Mouse (Mus musculus): Measurements from ENCODE around the gene Rpl23.
A peak's percentile ranks its signal among the peaks of the same experiment; 100 is the strongest.

The Rpl23 gene

DNA sequence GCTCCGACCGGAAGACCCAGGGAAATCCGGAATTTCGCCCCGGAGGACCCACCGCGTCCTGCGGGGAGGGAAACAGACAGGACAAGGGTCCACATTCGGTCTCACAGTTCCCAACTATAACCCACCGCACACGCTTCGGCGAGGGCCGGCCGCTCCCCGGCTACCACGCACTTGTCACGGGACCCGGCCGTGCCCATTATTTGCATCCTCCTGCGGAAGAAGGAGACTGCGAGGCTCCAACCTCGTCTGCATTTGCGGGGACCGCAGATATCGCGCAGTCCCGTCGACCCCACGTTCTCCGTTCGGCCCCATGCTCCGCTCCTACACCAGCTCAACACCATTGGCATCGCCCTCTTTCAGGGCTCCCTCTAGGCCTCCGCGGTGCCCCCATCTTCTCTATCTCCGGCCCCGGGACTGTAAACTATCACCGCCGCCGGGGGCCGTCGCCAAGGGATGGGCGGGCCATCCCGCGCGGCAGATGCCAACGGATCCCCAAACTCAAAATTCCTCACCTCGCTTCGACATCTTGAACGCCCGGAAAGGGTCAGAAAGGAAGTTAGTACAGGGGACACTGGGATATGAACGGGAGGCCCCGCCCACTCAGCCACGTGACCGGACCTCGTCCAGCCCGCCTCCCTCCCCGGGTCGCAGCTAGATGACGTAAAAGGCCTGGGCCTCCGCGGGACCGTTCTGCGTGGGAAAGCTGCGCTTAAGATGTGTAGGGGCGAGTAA is at the start of gene Rpl23:
Gene Rpl23 (minus strand): TSS at position 606 of the 732 bp plus-strand sequence.
- DNase-seq = peak; percentile 94 to 96

DNA sequence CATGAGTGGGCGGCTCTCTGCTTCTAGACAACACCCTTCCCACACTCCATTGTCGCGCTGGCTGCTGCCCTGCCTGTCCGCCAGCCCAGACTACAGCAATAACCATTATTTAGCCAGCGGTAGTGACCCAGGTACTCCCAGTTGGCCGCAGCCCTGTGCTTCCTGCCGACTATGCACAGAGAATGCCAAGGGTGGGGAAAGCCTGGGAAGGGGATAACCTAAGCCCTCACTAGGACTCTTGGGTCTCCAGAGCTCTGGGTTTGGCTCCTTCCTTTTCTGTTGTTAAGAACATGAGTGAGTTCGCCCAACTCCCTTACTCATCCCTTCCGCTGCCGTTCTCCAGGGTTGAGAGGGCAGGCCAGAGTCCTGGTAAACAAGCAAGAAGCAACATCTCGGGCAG is 49.8 kb upstream of the Rpl23 start:
- no peak for DNase-seq

DNA sequence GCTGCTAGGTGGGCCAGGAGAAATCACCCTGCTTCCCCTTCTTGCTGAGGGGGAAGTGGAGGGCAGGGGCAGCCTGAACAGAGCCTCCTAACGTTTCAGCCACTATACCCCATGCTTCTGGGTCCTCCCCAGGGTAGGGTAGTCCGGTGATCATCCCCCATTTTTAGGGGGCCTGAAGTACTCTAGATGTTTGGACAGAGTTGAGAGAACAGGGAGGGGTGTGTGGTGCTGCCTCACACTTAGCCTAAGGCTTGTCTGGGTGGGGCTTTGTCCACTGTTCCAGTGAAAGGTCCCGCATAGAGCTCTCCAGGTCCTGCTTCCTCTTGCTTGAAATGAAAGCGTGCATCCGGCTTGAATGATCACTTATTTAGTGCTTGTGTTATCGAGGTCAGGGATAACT is 48.3 kb upstream of the Rpl23 start:
- no peak for DNase-seq

DNA sequence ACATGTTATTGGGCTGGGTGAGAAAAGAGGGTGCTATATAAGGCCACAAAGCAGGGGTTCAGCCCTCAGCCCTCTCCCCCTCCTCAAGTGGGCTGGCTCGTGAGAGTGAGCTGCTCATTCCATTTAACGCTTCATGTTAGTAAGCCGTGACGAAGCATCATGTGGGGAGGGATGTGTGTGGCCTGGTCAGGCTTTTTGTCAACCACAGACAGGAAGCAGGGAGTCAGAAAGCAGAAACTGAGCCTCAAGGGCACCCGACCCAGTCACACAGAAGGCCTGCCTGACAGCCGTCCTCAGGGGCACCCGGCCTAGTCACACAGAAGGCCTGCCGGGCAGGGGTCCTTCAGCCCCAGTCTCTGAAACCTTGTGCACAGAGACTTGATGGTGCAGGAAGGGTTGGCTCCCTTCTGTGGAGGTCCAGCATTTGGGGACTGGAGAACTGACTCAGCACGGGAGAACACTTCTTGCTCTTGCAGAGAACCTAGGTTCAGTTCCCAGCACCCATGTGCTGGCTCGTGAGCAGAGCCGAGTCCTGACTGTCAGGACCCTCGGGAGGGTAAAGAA is 47.8 kb upstream of the Rpl23 start:
- no peak for DNase-seq

DNA sequence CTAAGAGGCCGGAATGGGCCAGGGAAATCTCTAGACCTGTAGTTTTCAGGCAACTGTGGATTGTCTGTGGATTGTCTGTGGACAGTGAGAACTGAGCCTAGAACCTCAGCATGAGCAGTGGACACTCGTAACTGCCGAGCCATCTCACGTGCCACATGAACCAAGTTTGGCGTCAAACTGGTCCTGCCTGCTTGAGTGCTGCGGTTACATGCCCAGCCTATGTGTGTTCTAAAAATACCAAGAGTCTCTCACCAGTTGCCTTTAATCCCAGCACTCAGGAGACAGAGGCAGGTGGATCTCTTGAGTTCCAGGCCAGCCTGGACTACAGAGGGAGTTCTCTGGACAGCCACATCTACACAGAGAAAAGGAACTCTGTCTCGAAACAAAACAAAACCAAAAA is 47.1 kb upstream of the Rpl23 start:
- no peak for DNase-seq

DNA sequence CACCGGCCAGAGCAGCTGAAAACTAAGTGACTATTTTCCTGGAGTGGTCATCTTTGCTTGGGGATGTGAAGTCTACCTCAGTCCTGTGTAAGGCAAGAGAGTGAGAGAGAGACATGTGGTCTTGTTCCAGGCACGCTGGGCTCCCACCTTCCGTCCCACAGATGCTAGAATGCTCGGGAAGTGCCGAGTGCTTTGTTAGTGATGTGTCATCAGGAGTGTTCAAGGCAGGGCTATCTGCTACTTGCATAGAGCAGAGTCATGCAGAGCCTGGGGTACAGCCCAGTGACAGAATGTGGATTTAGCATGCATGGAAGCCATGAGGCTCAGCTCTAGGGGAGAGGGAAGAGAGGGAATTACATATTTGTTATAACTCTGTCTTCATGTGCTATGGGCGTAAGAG is 45.4 kb upstream of the Rpl23 start:
- no peak for DNase-seq

DNA sequence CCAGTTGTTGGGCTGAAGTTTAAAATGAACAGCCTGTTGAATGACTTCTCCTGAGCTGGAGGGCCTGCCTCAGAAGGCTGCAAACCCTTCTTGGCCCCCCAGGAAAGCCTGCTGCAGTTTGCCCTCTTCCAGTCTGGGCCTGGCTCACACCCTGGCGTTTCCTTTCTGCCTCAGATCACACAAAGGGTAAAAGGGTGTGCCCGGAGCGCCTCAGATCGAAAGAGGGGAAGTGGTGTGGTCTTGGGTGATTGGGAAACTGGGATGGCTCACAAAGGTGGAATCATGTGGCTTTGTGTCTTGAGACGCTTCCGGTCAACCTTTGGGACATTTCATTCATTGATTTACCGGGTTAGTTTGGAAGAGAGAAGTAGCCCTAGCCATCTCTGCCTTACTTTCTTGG is 44.2 kb upstream of the Rpl23 start:
- no peak for DNase-seq

DNA sequence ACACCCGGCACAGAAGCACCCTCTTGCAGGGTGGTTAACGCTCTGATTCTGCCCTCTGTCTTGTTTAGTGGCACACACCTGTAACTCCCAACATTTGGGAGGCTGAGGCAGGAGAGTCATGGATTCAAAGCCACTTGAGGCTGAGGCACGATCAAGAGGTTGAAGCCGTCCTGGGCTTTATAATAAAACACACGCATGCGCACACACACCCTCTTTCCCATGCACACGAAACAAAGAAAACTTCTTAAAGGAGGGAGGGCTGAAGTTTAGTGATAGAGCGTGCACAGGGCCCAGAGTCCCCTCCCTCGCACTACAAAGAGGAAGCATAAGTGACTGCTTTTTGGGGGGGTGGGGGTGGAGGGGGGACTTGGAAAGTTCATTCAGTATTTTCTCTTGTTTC is 43.7 kb upstream of the Rpl23 start:
- peak in 1 of 2 experiments; percentile 58 for DNase-seq

DNA sequence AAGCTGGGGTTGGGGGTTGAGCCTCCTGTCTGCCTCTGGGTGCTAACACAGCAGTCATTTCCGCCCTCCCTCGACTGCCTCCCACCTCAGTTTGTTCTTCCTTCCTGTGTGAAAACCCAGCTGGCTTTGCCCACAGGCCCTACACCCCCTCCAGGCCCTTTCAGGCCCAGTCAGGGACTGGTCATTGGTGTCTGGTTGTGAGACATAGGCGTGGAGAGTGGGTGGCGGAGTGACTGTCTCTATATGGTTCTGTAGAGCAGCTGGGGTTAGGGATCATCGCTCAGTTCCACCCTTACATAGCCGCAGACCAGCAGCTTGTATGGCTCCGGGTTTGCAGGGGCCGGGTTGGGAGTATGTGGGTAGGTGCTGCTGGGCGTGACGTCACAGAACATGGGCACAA is 43.1 kb upstream of the Rpl23 start:
- peak; percentile 74 to 83 for DNase-seq

DNA sequence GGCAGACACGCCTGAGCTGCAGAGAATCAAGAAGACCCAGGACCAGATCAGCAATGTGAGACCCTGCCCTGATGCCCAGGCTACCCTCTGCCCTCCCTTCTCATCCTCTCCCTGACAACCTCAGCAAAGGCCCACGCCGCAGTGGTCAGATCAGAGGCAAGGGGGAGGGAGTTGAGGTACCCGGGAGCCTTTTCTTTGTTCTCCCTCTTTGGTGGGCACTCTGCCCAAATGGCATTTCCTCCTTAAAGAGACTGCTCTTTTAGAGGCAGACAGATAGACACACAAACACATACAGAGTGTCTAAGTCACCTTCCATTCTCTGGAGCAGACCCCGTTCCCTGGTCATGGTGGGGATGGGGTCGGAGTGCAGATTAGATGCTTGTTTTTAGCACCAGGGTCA is 42.7 kb upstream of the Rpl23 start:
- DNase-seq = peak in 1 of 2 experiments; percentile 36

DNA sequence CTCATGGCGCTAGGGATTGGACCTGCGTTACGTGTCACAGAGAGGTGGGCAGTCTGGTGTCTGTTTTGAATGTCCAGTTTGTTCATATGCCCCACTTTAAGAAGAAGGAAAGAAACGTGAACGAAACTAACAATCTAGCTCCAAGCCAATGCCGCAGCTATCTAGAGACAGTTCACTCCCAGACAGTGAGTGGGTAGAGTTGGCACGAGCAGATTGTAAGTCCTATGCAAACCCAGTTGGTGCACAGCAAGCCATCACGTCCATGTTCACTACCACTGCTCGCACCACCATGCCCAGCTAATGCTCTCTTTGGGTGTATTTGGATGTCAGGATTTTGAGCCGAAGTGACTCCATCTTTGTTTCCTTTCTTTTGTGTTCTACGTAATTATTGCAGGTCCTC is 41.9 kb upstream of the Rpl23 start:
- no peak for DNase-seq

DNA sequence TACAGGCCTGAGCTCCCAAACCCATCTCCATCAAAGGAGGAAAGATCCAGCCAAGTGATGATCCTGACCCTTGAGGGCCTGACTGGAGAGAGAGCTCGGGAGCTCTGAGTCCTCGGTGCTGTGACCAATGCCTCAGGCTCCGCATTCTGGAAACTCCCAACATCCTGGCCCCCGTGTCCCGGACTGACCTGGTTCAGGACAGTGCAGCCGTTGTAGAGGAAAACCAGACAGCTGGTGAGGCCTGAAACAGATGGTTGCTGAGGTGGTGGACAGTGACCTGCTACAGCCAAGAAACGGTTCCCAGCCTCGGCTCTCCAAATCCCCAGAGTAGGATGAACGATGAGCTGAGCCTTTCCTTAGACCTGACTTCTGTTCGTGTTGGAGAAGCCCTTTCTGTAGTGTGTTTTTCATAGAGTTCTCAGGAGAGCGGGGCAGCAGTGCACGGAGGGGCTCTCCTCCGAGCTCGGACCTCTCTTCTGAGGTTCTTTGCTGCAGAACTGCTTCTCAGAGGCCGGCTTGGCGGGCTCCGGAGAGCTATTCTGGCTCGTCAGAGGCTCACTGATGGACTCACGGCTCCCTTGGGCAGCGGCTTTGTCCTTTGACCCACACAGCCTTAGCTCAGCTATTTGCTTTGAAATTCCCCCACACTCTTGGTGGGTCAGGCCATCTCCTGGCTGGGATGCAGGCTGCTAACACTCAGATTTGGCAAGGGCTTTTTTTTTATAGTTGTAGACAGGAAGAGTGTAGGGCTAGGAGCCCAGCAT is 40.8 kb upstream of the Rpl23 start:
- no peak for DNase-seq

DNA sequence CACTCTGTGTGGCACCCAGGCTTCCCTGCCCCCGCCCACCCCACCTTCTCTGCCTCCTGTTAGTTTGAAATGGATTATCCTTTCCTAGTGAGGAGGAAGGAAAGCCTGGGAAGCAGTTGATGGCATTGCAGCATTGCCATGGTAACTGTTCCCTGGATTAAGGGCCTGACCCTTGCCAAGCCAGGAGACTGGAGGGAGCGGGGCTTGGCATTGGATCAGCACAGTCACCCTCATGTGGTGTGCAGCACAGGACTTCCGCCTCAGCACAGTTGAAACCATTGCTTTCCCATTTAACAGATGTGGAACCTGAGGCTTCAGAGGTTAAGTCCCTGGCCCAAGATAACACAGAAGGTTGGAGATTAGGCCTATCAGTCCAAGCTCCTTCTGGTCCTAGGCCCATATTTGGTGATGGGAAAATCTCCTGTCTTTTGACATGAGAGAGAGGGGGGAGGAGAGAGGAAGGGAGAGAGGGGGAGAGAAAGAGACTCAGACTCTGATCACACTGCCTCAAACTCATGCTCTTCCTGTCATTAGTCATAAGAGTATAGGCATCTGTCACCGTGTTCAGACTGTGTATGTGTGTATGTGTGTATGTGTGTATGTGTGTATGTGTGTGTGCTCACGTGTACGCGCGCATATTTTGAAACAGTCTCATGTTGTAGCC is 39.3 kb upstream of the Rpl23 start:
- DNase-seq = no peak

DNA sequence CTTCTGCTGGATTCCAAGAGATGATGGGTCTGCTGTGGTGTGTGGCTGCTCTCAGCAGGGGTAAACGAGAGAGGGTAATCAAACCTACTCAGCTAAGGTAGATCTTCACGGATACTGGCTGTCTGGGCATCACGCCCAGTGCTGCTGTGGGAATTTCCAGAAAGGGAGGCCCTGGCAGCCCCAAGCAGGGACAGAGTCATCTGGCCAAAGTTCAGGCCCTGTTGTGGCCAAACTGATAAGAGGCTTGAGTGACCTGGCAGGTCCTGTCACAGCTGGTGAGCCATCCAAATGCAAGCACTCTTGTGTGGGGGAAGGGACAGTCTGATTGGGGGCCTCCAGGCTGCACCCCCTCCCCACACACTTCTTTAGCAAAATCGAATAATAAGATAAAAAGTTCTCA is 38.6 kb upstream of the Rpl23 start:
- no peak for DNase-seq

DNA sequence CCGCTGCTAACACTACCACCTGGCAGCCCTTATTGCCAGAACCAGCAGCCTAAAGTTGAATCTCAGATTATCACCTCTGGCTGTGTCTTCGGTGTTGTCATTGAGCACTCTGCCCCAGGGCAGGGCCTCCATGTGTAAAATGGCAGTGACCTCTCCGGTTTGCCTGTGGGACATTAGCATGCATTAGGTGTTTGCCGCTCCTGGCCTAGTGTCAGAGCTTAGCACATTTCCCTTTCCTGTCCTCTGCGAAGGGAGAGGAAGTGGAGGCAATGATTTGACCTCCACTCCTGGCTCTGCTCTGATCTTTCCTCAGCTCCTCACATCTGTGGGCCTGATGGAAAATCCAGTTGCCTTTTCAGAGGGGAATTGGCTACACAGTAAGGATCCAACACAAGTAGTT is 37.7 kb upstream of the Rpl23 start:
- DNase-seq = no peak

DNA sequence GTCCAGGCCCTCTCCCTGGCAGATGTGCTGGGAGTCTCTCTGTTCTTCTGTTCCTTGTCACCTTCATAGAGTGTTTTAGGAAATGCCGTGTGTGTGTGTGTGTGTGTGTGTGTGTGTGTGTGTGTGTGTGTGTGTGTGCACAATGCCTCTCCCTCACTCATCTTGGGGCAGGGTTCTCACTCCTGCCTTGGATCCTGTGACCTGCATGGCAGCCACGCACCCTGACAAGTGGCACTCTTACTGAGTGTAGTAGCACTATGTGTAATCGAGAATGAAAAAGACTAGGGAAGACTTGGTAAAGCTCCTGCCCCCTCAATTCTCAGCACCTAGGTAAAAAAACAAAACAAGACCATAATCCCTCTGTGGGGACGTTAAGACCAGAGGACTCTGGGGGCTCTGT is 36.9 kb upstream of the Rpl23 start:
- no peak for DNase-seq

DNA sequence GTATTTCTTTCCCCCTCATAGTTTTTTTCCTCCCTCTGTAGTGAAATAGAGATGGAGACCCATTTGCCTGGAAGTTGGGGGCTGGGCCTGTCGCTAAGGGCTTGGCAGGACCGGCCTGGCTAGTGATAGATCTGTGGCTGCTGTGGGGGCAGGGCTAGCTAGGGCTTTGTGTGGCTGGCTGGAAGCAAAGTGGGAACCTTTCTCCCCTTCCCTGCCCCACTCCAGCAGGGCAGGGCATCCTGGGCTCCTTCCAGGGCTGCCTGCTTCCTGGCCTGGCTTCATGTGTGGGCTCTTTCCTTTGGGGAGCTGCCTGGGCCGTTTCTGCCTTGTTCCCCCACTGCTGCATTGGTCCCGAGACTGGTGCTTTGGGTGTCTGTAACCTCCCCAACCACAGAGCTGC is 36.3 kb upstream of the Rpl23 start:
- no peak for DNase-seq

DNA sequence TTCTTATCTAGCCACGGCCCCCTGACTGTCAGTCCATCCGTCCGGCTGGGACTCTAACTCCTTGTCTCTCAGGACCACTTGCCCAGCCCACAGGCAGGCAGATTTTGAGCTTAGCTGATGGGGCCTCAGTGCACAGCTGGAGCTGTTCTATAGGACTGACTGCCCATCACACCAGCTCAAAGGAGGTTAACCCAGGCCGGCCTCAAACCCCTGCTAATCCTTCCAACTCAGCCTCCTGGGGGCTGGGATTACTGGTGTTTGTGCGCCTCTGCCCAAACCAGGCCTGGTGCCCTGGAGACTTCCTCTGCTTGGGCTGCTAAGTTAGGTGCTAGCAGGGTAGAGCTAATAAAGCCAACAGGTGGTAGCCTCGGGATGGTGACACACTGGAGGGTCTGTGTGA is 35.8 kb upstream of the Rpl23 start:
- no peak for DNase-seq

DNA sequence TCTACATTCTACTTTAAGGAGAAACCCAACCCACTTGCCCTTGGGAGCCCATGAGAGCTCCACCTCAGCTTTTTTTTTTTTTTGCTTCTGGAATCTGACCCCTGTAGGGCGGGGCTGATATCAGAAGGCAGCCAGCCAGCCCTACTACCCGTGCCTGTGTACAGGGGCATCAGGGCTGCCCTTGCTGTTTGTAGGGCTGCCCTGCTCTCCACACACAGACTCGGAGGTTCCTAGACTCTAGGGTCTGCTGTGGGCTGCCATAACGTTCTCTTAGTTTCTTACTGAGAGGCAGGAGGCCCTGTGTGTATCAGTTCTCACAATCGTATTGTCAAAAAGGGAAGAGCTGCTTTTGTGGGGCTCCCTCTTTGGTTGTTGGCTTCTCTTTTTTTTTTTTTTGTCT is 35.1 kb upstream of the Rpl23 start:
- no peak for DNase-seq

DNA sequence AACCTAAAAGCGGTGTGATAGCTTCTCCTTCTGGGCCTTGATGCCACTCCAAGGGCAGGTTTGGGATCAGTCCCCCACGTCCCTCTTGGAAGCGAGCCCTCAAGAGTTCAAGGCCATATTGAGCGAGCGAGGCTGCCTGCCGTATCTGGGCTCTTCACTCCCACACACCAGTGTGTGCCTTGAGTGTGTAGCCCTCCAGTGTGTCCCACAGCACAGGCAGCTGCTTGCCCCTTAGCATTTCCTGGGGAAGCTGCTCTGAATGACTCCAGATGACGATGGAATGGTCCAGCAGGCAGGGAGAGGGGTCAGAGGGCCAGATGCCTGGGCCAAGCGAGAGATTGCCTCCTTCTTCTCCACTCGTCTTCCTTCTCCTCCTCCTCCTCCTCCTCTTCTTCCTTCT is 34.7 kb upstream of the Rpl23 start:
- DNase-seq = no peak

DNA sequence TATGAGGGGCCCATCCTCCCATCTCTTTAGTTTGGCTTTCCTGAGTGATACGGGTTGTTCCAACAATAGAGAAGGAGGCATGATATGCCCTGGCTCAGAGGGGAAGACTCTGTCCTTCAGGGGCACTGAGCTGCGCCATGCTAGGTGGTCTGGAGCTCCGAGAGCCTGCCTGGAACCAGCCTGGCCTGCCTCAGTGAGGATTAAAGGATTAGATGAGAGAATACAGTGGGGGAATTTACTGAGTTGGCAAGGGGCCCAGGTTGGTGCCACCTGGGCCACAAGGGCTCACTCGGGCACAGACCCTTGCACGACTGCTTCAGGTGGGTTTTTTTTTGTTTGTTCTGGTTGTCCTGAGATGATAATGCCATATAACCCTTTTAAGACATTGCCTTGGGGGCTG is 33.9 kb upstream of the Rpl23 start:
- no peak for DNase-seq

DNA sequence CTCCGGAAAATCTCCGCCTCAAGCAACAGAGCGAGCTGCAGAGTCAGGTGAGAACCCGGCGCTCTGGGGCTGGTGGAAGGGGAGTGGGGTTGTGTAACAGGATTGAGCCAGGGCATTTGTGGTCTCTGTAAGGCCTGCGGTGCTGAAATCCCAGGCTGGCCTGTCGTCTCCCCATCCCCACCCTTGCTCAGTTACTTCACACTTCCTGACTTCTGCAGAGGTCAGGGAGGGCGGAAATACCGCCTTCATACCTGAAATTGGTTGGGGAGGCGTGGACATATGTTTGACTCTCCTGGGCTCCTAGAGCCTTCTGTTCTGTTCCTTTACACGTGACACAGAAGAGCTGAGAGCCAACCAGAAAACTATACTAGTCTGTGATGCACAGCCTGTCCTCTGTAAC is 33.5 kb upstream of the Rpl23 start:
- no peak for DNase-seq

DNA sequence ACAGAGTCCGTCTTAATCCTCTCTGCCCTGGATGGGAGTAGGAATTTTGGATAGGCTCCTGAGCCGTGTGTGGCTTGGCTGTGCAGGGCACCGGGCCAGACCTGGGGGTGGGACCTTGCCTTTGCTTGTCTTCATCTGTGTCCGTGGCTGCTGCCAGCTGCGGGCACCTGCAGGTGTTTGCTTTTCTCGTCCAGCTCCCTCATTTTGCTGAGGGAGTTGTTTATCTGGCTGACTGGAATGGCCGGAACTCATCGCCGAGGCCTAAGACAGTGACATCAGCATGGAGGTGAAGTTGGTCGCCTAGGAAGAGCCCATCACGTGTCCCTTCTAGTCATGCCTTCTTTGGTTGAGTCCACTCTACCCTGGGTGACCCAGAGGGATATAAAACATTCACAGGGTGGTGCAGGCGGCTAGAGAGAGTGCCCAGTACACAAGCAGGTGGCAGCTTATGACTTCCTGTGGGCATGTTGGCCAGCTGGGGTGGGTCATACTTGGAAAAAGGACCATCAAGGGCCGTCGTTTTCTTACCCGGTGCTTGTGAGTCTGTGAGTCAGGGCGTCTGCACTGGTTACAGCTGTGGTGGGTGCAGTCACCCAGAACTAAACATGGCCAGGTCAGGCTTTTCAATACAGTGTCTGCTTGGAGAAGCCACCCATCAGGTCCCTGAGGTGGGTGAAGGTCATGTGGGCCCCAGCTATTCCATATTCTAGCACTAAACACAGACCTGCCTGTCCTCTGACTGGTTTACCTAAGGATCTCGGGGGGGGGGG is 31.7 kb upstream of the Rpl23 start:
- DNase-seq = no peak
